In genomic region chr7:27756351-27757047, GRCm38 (mm10) we compare ENCODE assay signal across 11 mouse cellular contexts. TPM values are rescaled to one million over a fixed set of nuclear protein-coding genes. Genes with fewer than 3 reads are reported as not detected.
DNase-seq lines count a peak whose midpoint lies in the region; ATAC-seq lines count a peak whose summit lies in the region.
"Had no signal": no experiment of that assay in that cellular context is flagged by ENCODE, and none has a peak within 500 bp of the region (broad histone marks: within the 10 kb centered on the region; RNA-seq: fewer than 3 reads in every experiment).

No protein-coding gene starts in this region.

- peak overlapping the region; percentile 42 for H3K27ac ChIP-seq in hindbrain, embryonic 15.5 days (replicated peaks)
- peak overlapping the region; percentile 49 for H3K27ac ChIP-seq in neural tube, embryonic 13.5 days (replicated peaks)
- H3K27ac ChIP-seq: left cerebral cortex, adult 2 months; liver, embryonic 15.5 days had no signal

- WGBS in hindbrain, embryonic 15.5 days = 9% methylated on average over 5 of the region's 5 CpGs
- 9% methylated on average over 5 of the region's 5 CpGs for WGBS in neural tube, embryonic 13.5 days

- H3K4me2 ChIP-seq in hindbrain, embryonic 15.5 days = peak overlapping the region; percentile 11; the same call in 1 of the 2 replicates
- 0 out of 2 replicates have a peak overlapping the region, but pooled peaks have one; percentile 2 for H3K4me2 ChIP-seq in neural tube, embryonic 13.5 days
- H3K4me2 ChIP-seq: heart, embryonic 11.5 days; liver, embryonic 15.5 days had no signal

- H3K4me1 ChIP-seq in hindbrain, embryonic 15.5 days (replicated peaks) = peaks cover 13% of the 10 kb centered on the region
- peaks cover 21% of the 10 kb centered on the region for H3K4me1 ChIP-seq in neural tube, embryonic 13.5 days (replicated peaks)
- H3K4me1 ChIP-seq: liver, embryonic 15.5 days had no signal

- DNase-seq in R1 (ENCODE audit: low read depth, low spot score) = peak; percentile 72
- DNase-seq in embryo, embryonic 9.5 days (ENCODE audit: extremely low spot score) = peak; percentile 44
- DNase-seq in adrenal gland, adult (ENCODE audit: inconsistent age in 2 of 2, low spot score in 1 of 2) = no peak
- DNase-seq in thymus, adult 18-20 months = no peak
- no peak for DNase-seq in urinary bladder, postnatal 36 days (ENCODE audit: low spot score in 2 of 2)
- no peak for DNase-seq in ovary, postnatal 36 days (ENCODE audit: low spot score)

- ATAC-seq in hindbrain, embryonic 15.5 days (ENCODE audit: low FRiP score, low read depth) = peak; percentile 61
- ATAC-seq in neural tube, embryonic 13.5 days (ENCODE audit: low read depth) = peak; percentile 69

- no peaks in the 10 kb centered on the region for H3K9me3 ChIP-seq in hindbrain, embryonic 15.5 days
- H3K9me3 ChIP-seq in neural tube, embryonic 13.5 days = peaks cover 3% of the 10 kb centered on the region; the same call in 1 of the 2 replicates
- H3K9me3 ChIP-seq: liver, embryonic 15.5 days had no signal

- no peaks in the 10 kb centered on the region for H3K27me3 ChIP-seq in hindbrain, embryonic 15.5 days
- H3K27me3 ChIP-seq in neural tube, embryonic 13.5 days = no peaks in the 10 kb centered on the region
- H3K27me3 ChIP-seq: liver, embryonic 15.5 days had no signal

- H3K36me3 ChIP-seq in hindbrain, embryonic 15.5 days = peaks cover 13% of the 10 kb centered on the region
- H3K36me3 ChIP-seq in neural tube, embryonic 13.5 days = peaks cover 23% of the 10 kb centered on the region
- H3K36me3 ChIP-seq: liver, embryonic 15.5 days had no signal

- no peak overlapping the region for H3K4me3 ChIP-seq in hindbrain, embryonic 15.5 days
- no peak overlapping the region for H3K4me3 ChIP-seq in neural tube, embryonic 13.5 days
- H3K4me3 ChIP-seq: left cerebral cortex, adult 2 months; liver, embryonic 15.5 days had no signal

- H3K9ac ChIP-seq in hindbrain, embryonic 15.5 days = no peak overlapping the region
- no peak overlapping the region for H3K9ac ChIP-seq in neural tube, embryonic 13.5 days
- H3K9ac ChIP-seq: liver, embryonic 15.5 days had no signal

RNA-seq across cellular contexts. Expression of gene Zfp60, which starts 25.3 kb away (rescaled TPM):
- polyA plus RNA-seq in hindbrain, embryonic 15.5 days (2015; fragmentation: Nextera tagmentation; extraction: Ambion mirVana) = 97.5 and 99.8 TPM in 2 replicates
- 104 and 121 TPM in 2 replicates for polyA plus RNA-seq in neural tube, embryonic 13.5 days (2015; fragmentation: Nextera tagmentation; extraction: Ambion mirVana)

RNA-seq across cellular contexts. Expression of gene Zfp626, which starts 50.5 kb away (rescaled TPM):
- 1.9 and 2.1 TPM in 2 replicates for polyA plus RNA-seq in hindbrain, embryonic 15.5 days (2015; fragmentation: Nextera tagmentation; extraction: Ambion mirVana)
- polyA plus RNA-seq in neural tube, embryonic 13.5 days (2015; fragmentation: Nextera tagmentation; extraction: Ambion mirVana) = 2.3 and 2.9 TPM in 2 replicates

Comparison
In these comparisons a context has a peak if more than half of its experiments do, and no peak if none do; other contexts are left out.
1. DNase-seq: peak in R1 (single experiment) and embryo, embryonic 9.5 days (single experiment); none in adrenal gland, adult (0 of 2), thymus, adult 18-20 months (0 of 2), urinary bladder, postnatal 36 days (0 of 2) and ovary, postnatal 36 days (single experiment).